Mouse (Mus musculus) heart, embryonic 11.5 days (tissue): ENCODE results near the gene A930002H24Rik. TPM values are rescaled to one million over a fixed set of nuclear protein-coding genes. Genes with fewer than 3 reads are reported as not detected.
A peak's percentile ranks its signal among the peaks of the same experiment; 100 is the strongest.

Source experiments
- ATAC-seq: fragments of 200-750 bp; cut with Nextera tagmentation; replicated peaks from 2 replicates; pipeline ENCODE4 v1.8.0; 2017; ENCODE audit warnings: moderate library complexity; ENCODE audit not compliant: insufficient number of reproducible peaks, low FRiP score, low TSS enrichment
- H3K27ac ChIP-seq: fragments of 300-500 bp; sonication (generic); 2 replicates; pipeline ENCODE4 v1.5.1; 2014; ENCODE audit warnings: mild to moderate bottlenecking, low read depth, low read length
- H3K27me3 ChIP-seq: fragments of 300-500 bp; sonication (generic); 2 replicates; pipeline ENCODE4 v1.6.1; 2014; ENCODE audit warnings: mild to moderate bottlenecking, low read length, mixed read lengths; ENCODE audit not compliant: control insufficient read depth, insufficient read depth
- H3K36me3 ChIP-seq: fragments of 300-500 bp; sonication (generic); 2 replicates; pipeline ENCODE4 v1.6.1; 2014; ENCODE audit warnings: mild to moderate bottlenecking, low read length, moderate library complexity, mixed read lengths; ENCODE audit not compliant: control insufficient read depth, insufficient read depth
- H3K4me1 ChIP-seq: fragments of 300-500 bp; sonication (generic); 2 replicates; pipeline ENCODE4 v1.6.1; 2014; ENCODE audit warnings: low read length; ENCODE audit not compliant: control insufficient read depth, insufficient read depth
- H3K4me2 ChIP-seq: fragments of 300-500 bp; sonication (generic); 2 replicates; pipeline ENCODE4 v1.6.1; 2014; ENCODE audit warnings: mild to moderate bottlenecking, moderate library complexity
- H3K4me3 ChIP-seq: fragments of 300-500 bp; sonication (generic); 2 replicates; pipeline ENCODE4 v1.5.1; 2014; ENCODE audit warnings: low read depth, low read length
- H3K9ac ChIP-seq: fragments of 300-500 bp; sonication (generic); 2 replicates; pipeline ENCODE4 v1.6.1; 2014; ENCODE audit warnings: mild to moderate bottlenecking, low read depth, low read length, moderate library complexity
- H3K9me3 ChIP-seq: fragments of 300-500 bp; sonication (generic); replicated peaks from 2 replicates; pipeline ENCODE4 v1.6.1; 2016; ENCODE audit warnings: low read length; ENCODE audit not compliant: control insufficient read depth
- WGBS: fragments of 180-500 bp; shearing (Covaris S2); extraction: QIAGEN DNeasy Blood & Tissue Kit; methylation state at CpG from one replicate; pipeline ENCODE4 v1.1.7; 2014; ENCODE audit not compliant: insufficient replicate concordance; 5-methylcytosine and 5-hydroxymethylcytosine counted together
- polyA plus RNA-seq: library from polyadenylated mRNA; unstranded; fragments of >200 nt; fragmentation: Nextera tagmentation; extraction: Ambion mirVana; gene quantifications from 2 replicates; pipeline ENCODE4 v1.2.1, GENCODE M21; 2014

A930002H24Rik gene
- polyA plus RNA-seq, 1 experiment from 2014 or later: 2.9 TPM

DNA sequence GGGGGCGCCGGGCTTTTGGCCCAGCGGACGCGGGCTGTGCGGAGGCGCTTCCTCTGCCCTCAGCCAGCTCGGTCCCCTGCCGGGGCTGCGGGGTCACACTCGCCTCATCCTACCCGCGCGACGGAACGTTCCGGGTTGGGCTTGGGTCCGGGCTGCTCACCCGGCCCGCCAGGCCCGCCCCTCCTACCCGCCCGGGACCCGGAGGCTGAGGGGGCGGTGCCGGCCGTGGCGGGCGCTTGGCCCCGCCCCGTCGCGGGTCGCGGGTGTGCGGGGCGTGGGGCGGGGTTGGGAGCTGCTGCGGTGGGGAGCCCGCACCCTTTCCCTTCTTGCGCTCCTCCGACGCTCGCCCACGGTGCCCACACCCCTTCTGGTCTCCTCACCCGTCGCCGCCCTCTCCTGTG, 580 bp upstream of the A930002H24Rik start:
- 1% methylated on average over 33 of the region's 48 CpGs for whole genome bisulfite sequencing
- no peaks in the 10 kb centered on the region for H3K9me3 ChIP-seq
- H3K27ac ChIP-seq: peak overlapping the region; percentile 71
- peak overlapping the region; percentile 92 for H3K4me3 ChIP-seq
- H3K36me3 ChIP-seq: no peaks in the 10 kb centered on the region
- H3K9ac ChIP-seq: peak overlapping the region; percentile 86
- H3K4me1 ChIP-seq: 0 out of 2 replicates have a peak, but pooled peaks cover 3% of the 10 kb centered on the region
- H3K27me3 ChIP-seq: no peaks in the 10 kb centered on the region
- peak overlapping the region; percentile 89 for H3K4me2 ChIP-seq
- peak; percentile 74 for ATAC-seq

DNA sequence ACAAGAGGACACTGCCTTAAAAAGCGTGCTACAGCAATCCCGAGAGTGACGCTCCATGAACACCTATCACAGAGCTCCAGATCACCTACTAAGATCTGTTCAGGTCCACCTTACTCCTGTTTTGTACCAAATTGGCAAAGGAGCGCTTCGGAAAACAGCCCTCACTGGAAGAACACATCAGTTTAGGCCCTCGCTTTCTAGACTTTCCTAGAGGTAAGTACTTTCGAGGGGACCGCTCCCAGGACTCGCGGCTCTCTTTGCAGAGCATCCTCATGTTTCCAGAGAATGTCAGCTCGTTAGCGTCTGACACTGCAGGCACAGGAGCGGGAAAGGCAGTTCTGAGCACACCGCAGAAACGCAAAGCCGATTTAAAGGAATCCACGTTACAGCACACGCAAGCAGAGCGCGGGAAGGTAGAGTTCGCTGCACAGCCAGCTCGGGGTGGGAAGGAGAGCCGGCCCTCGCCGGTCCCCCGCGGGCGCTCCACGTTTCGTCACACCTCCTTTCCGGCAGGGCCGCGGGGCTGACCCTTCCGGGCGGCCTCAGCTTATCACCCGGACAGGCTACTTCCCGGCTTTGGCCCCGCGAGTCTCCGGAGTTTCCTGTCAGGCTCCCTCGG, 470 bp downstream of the A930002H24Rik start, which contains the start of gene Fer:
Gene Fer (plus strand): TSS at position 51 of the 619 bp plus-strand sequence.
- peak within 1 kb of the TSS; percentile 92 for H3K4me3 ChIP-seq
- H3K9me3 ChIP-seq: no peaks in the 10 kb centered on the region
- under 1% methylated on average over 41 of the region's 41 CpGs for WGBS
- ATAC-seq: peak; percentile 66
- H3K27ac ChIP-seq: peak within 1 kb of the TSS; percentile 85
- H3K4me1 ChIP-seq: 0 out of 2 replicates have a peak, but pooled peaks cover 3% of the 10 kb centered on the region
- peak within 1 kb of the TSS; percentile 86 for H3K9ac ChIP-seq
- H3K27me3 ChIP-seq: no peaks in the 10 kb centered on the region
- no peaks in the 10 kb centered on the region for H3K36me3 ChIP-seq
- H3K4me2 ChIP-seq: peak within 1 kb of the TSS; percentile 91

DNA sequence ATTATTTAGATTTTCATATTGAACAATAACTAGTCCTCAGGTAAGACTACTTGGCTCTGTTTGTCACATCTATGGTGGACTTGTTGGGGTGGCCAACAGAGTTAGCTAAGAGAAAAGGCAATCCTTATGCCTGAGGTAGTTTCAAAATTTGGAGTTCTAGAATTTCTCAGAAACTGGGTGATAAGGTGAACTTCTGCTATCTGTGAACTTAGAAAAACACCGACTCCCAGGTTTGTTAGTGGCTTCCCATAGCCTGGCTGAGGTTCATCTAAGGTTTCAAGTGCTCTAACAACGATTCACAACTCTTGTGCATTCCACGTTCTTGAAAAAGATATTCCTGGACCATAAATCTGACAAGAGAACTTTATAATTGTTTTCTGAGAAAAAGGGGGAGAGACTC, 1.2 kb downstream of the A930002H24Rik start:
- Histone ChIP-seq H3K27me3 (no peaks in the 10 kb centered on the region), H3K9me3 (no peaks in the 10 kb centered on the region), H3K27ac (no peak overlapping the region), H3K9ac (no peak overlapping the region), H3K4me3 (no peak overlapping the region), H3K4me1 (0 out of 2 replicates have a peak, but pooled peaks cover 3% of the 10 kb centered on the region), H3K36me3 (no peaks in the 10 kb centered on the region), H3K4me2 (peak overlapping the region; percentile 91)
- ATAC-seq: no peak
- 42% methylated on average over 3 of the region's 3 CpGs for WGBS

DNA sequence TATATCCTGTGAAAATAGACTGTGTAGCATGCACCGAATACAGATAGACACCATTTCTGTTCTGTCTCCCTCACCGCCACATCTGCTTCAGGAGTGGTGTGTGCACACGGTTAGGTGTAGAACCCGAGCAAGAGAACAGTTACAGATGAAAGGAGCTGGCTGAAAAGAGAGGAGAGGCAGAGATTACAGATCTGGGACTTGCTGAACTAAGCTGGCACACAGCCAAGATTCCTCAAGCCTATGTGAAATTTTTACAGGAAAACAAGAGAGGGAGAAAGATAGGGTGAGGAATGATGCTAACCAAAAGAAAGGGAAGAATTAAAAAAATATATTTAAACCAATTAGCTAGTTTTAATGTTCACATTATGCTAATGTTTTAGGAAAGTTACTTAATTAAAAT, 2.6 kb downstream of the A930002H24Rik start:
- no peak overlapping the region for H3K4me2 ChIP-seq
- H3K27ac ChIP-seq: 0 out of 2 replicates have a peak overlapping the region, but pooled peaks have one; percentile 6
- H3K27me3 ChIP-seq: no peaks in the 10 kb centered on the region
- no peak for ATAC-seq
- H3K9ac ChIP-seq: no peak overlapping the region
- no peak overlapping the region for H3K4me3 ChIP-seq
- 0 out of 2 replicates have a peak, but pooled peaks cover 3% of the 10 kb centered on the region for H3K4me1 ChIP-seq
- H3K9me3 ChIP-seq: no peaks in the 10 kb centered on the region
- H3K36me3 ChIP-seq: no peaks in the 10 kb centered on the region
- WGBS: 36% methylated on average over 4 of the region's 4 CpGs

DNA sequence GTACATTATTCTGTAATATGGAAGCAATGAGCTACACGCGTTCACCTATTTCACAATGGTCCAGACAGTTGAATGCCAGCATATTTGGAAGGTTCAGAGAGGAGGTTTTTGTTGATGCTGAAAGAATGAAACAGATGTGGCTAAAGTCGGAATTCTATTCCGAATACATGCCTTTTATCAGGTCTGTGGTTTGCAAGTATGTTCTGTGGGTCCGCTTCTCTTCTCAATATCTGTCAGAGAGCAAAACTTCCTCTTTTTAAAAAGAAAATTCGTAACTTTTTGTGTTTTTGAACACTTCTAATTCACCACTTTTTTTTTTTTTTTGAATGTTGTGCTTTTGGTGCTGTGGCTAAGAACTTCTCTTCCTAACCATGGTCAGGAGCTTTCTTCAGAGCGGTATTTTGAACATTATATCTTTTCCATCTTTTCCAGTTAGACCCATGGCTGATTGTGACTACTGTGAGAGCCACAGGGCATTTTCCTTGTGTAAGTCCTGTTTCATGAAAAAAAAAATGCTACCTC, 6.5 kb downstream of the A930002H24Rik start:
- Histone ChIP-seq H3K4me2 (no peak overlapping the region), H3K4me1 (0 out of 2 replicates have a peak, but pooled peaks cover 3% of the 10 kb centered on the region), H3K27ac (no peak overlapping the region), H3K27me3 (no peaks in the 10 kb centered on the region), H3K9me3 (no peaks in the 10 kb centered on the region), H3K36me3 (no peaks in the 10 kb centered on the region), H3K4me3 (no peak overlapping the region), H3K9ac (no peak overlapping the region)
- ATAC-seq: no peak
- WGBS: 80% methylated on average over 7 of the region's 7 CpGs

DNA sequence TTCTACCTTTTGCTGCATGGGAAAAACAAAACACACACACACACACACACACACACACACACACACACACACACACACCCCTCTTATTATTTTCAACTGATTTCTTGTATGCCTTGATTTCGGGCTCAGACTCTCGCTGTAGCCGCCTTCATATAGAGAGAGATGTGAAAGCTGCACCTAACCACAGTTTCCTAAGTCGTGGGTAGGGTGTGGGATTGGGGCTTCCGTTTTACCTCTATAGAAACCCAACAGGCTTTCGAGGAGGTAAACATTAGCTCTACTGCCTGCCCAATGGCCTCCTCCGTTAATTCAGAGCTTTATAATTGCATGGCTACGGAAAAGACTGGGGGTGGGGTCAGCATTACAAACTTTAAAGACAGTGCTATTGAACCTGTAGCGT, 13.6 kb downstream of the A930002H24Rik start:
- Histone ChIP-seq H3K4me2 (peak overlapping the region; percentile 63), H3K27ac (no peak overlapping the region), H3K27me3 (no peaks in the 10 kb centered on the region), H3K4me1 (no peaks in the 10 kb centered on the region), H3K36me3 (no peaks in the 10 kb centered on the region), H3K9me3 (no peaks in the 10 kb centered on the region), H3K9ac (no peak overlapping the region), H3K4me3 (no peak overlapping the region)
- 78% methylated on average over 9 of the region's 9 CpGs for WGBS
- no peak for ATAC-seq

DNA sequence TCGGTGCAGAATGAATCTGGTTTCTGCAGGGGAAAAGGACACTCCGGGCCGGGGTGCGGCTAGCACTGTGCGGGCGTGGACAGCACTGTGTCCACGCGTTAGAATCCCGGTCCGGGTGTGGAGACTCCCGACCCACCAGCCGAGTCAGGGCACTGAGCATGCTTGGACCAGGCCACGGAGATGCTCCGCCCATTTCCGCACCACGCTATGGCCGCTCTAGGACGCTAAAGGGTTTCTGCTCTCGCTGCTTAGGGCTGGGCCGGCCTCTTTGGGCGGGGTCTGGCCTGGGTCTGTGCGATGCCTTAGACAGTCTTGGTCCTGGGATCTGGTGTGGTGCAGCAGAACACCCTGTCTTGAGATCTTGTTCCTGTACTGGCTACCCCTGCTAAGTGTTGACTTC, 14.0 kb downstream of the A930002H24Rik start:
- no peaks in the 10 kb centered on the region for H3K9me3 ChIP-seq
- H3K4me3 ChIP-seq: peak overlapping the region; percentile 77
- H3K36me3 ChIP-seq: no peaks in the 10 kb centered on the region
- peak; percentile 99 for ATAC-seq
- no peaks in the 10 kb centered on the region for H3K27me3 ChIP-seq
- H3K9ac ChIP-seq: peak overlapping the region; percentile 87
- no peaks in the 10 kb centered on the region for H3K4me1 ChIP-seq
- WGBS: 0% methylated on average over 22 of the region's 22 CpGs
- peak overlapping the region; percentile 63 for H3K4me2 ChIP-seq
- H3K27ac ChIP-seq: peak overlapping the region; percentile 75; the same call in 1 of the 2 replicates

DNA sequence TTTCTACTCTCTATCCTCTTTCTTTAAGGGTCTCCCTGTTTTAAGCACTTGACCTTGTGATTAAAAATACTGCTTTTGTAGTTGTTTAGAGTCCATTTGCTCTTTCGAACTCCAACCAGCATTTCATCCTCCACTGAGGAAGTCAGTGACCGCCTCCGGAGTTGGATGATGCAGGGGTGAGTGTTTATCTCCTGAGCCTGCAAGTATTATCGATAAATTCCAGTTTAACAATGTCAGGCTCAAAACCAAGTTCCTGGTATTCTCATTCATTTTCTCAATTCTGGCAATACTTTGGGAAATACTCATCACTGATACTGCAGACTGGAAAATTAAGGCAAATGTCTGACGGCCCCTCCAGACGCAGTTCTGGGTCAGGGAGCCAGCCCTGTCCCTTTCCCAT, 14.4 kb downstream of the A930002H24Rik start:
- Histone ChIP-seq H3K4me3 (peak overlapping the region; percentile 77), H3K27ac (peak overlapping the region; percentile 75; the same call in 1 of the 2 replicates), H3K4me2 (peak overlapping the region; percentile 63), H3K4me1 (no peaks in the 10 kb centered on the region), H3K9me3 (no peaks in the 10 kb centered on the region), H3K9ac (peak overlapping the region; percentile 87), H3K36me3 (no peaks in the 10 kb centered on the region), H3K27me3 (no peaks in the 10 kb centered on the region)
- ATAC-seq: 0 out of 2 replicates have a peak, but pooled peaks have one; percentile 50
- WGBS: 4% methylated on average over 6 of the region's 6 CpGs
